Mouse (Mus musculus): ENCODE data around the gene Eif4e. TPM values are rescaled to one million over a fixed set of nuclear protein-coding genes. Genes with fewer than 3 reads are reported as not detected.
"Not testable (repeated sequence)": the region's sequence is repeated elsewhere in the genome, so short reads cannot be mapped to it uniquely, and the experiment has no call there.

Eif4e gene
- polyA plus RNA-seq, 1 experiment from 2014 or later = 308 TPM

DNA sequence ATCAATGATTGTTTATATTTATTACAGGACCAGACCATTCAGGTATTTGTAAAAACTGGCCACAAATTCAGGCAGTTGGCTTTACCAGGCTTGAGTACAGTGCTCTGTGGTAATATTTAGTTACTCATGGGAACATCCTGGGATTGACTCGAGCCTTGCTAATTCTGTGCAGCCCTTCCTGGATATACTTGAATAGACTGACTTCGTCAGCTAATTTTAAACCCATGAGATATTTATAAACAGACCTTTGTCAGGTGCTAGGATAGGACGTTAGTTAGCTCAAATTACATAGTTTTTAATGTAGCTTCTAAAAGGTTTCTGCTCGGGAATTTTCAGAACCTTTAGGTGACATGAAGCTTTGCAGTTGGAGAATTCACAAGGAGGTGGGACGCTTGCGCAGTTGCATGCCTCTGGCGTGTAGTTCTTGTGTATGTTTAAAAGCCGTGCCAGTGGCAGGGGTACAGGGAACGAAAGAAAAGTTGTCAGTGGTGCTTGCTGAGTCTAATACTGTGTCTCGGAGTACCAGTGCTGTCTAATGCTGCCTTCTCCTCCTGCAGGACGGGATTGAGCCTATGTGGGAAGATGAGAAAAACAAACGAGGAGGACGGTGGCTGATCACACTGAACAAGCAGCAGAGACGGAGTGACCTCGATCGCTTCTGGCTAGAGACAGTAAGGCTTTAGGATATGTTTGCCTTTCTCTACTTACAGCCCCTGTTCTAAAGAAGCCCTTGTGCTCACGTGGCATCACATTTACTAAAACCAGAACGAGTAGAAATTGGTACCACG lies 24.6 kb downstream of the Eif4e start:
- H3K4me1 ChIP-seq (replicated peaks) = no peaks in the 10 kb centered on the region
- no peak overlapping the region for H3K4me3 ChIP-seq (replicated peaks)
- peaks cover 11% of the 10 kb centered on the region; the same call in 1 of the 2 replicates for H3K36me3 ChIP-seq
- no peak for ATAC-seq
- H3K27ac ChIP-seq = no peak overlapping the region
- H3K4me2 ChIP-seq (replicated peaks) = no peak overlapping the region
- H3K27me3 ChIP-seq (replicated peaks) = no peaks in the 10 kb centered on the region
- H3K9me3 ChIP-seq = no peaks in the 10 kb centered on the region
- no peak overlapping the region for H3K9ac ChIP-seq
- 89% methylated on average over 19 of the region's 19 CpGs for WGBS

DNA sequence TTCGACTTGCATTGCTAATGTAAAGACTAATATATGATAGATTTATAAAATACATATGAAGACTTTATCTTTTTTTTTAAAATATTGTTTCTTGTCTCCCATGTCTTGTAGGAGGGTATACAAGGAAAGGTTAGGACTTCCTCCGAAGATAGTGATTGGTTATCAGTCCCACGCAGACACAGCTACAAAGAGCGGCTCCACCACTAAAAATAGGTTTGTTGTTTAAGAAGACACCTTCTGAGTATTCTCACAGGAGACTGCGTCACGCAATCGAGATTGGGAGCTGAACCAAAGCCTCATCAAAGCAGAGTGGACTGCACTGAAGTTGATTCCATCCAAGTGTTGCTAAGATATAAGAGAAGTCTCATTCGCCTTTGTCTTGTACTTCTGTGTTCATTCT lies 29.3 kb downstream of the Eif4e start:
- H3K27me3 ChIP-seq (replicated peaks) = not testable (repeated sequence)
- H3K36me3 ChIP-seq = peaks cover 11% of the 10 kb centered on the region; the same call in 1 of the 2 replicates

GRCm38 (mm10) chr3:138558529-138558928 lies 32.5 kb downstream of the Eif4e start:
- WGBS = 65% methylated on average over 4 of the region's 4 CpGs
- ATAC-seq = no peak
- no peaks in the 10 kb centered on the region for H3K4me1 ChIP-seq (replicated peaks)
- H3K9ac ChIP-seq = no peak overlapping the region
- no peaks in the 10 kb centered on the region for H3K27me3 ChIP-seq (replicated peaks)
- no peak overlapping the region for H3K27ac ChIP-seq
- H3K9me3 ChIP-seq = no peaks in the 10 kb centered on the region
- no peak overlapping the region for H3K4me2 ChIP-seq (replicated peaks)
- H3K36me3 ChIP-seq = no peaks in the 10 kb centered on the region
- H3K4me3 ChIP-seq (replicated peaks) = no peak overlapping the region

More for the DNA sequence above, 29.3 kb downstream of the Eif4e start:
- not testable (repeated sequence) for H3K4me3 ChIP-seq (replicated peaks); ATAC-seq; H3K9me3 ChIP-seq; H3K4me2 ChIP-seq (replicated peaks); H3K27ac ChIP-seq; H3K4me1 ChIP-seq (replicated peaks); H3K9ac ChIP-seq
- WGBS = 93% methylated on average over 8 of the region's 8 CpGs

DNA sequence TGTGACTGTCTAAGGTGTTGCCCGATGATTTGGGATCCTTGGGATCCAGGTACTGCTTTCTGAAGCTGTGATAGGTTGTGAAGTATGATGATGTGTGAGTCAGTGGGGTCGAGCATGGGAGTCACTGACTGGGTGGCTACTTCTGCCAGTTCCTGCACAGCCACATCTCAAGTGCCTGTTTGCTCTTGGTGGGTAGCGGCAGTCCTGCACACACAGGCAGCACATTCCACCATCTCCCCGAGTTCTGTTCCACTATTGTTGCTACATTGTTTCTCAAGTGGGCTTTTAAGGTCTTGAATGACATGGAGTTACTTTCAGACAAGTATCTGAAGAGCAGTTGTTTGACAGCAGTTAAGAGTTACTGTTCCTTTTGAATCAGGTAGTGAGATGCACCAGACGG lies 34.3 kb downstream of the Eif4e start:
- Histone ChIP-seq H3K4me3 (replicated peaks) (no peak overlapping the region), H3K4me2 (replicated peaks) (no peak overlapping the region), H3K9me3 (no peaks in the 10 kb centered on the region), H3K36me3 (no peaks in the 10 kb centered on the region), H3K4me1 (replicated peaks) (no peaks in the 10 kb centered on the region), H3K27ac (no peak overlapping the region), H3K27me3 (replicated peaks) (no peaks in the 10 kb centered on the region), H3K9ac (no peak overlapping the region)
- ATAC-seq = no peak
- WGBS = 87% methylated on average over 5 of the region's 5 CpGs

GRCm38 (mm10) chr3:138560886-138561285 lies 34.9 kb downstream of the Eif4e start:
- Histone ChIP-seq H3K36me3 (no peaks in the 10 kb centered on the region), H3K9ac (no peak overlapping the region), H3K4me1 (replicated peaks) (no peaks in the 10 kb centered on the region), H3K4me2 (replicated peaks) (no peak overlapping the region), H3K27ac (no peak overlapping the region), H3K9me3 (no peaks in the 10 kb centered on the region), H3K4me3 (replicated peaks) (no peak overlapping the region), H3K27me3 (replicated peaks) (no peaks in the 10 kb centered on the region)
- WGBS = 90% methylated on average over 3 of the region's 3 CpGs
- ATAC-seq = no peak

GRCm38 (mm10) chr3:138578867-138579266 lies 52.9 kb downstream of the Eif4e start:
- no peak overlapping the region for H3K4me3 ChIP-seq (replicated peaks)
- H3K9me3 ChIP-seq = no peaks in the 10 kb centered on the region
- no peaks in the 10 kb centered on the region for H3K4me1 ChIP-seq (replicated peaks)
- 86% methylated on average over 10 of the region's 10 CpGs for WGBS
- no peaks in the 10 kb centered on the region for H3K27me3 ChIP-seq (replicated peaks)
- no peaks in the 10 kb centered on the region for H3K36me3 ChIP-seq
- ATAC-seq = no peak
- no peak overlapping the region for H3K4me2 ChIP-seq (replicated peaks)
- no peak overlapping the region for H3K27ac ChIP-seq
- H3K9ac ChIP-seq = no peak overlapping the region

- 48% methylated on average over 7 of the region's 7 CpGs for WGBS
- H3K4me2 ChIP-seq (replicated peaks) = no peak overlapping the region
- H3K27ac ChIP-seq = no peak overlapping the region
- H3K9ac ChIP-seq = no peak overlapping the region
- H3K9me3 ChIP-seq = no peaks in the 10 kb centered on the region
- no peaks in the 10 kb centered on the region for H3K4me1 ChIP-seq (replicated peaks)
- H3K27me3 ChIP-seq (replicated peaks) = no peaks in the 10 kb centered on the region
- ATAC-seq = no peak
- H3K4me3 ChIP-seq (replicated peaks) = no peak overlapping the region
- no peaks in the 10 kb centered on the region for H3K36me3 ChIP-seq
Observed at GRCm38 (mm10) chr3:138586213-138586612, 60.2 kb downstream of the Eif4e start.

- H3K27ac ChIP-seq = no peak overlapping the region
- no peak overlapping the region for H3K4me3 ChIP-seq (replicated peaks)
- H3K4me1 ChIP-seq (replicated peaks) = no peaks in the 10 kb centered on the region
- no peaks in the 10 kb centered on the region for H3K27me3 ChIP-seq (replicated peaks)
- WGBS = 86% methylated on average over 4 of the region's 4 CpGs
- no peak for ATAC-seq
- no peak overlapping the region for H3K4me2 ChIP-seq (replicated peaks)
- no peak overlapping the region for H3K9ac ChIP-seq
- no peaks in the 10 kb centered on the region for H3K36me3 ChIP-seq
- no peaks in the 10 kb centered on the region for H3K9me3 ChIP-seq
Observed at GRCm38 (mm10) chr3:138587137-138587536, 61.2 kb downstream of the Eif4e start.

DNA sequence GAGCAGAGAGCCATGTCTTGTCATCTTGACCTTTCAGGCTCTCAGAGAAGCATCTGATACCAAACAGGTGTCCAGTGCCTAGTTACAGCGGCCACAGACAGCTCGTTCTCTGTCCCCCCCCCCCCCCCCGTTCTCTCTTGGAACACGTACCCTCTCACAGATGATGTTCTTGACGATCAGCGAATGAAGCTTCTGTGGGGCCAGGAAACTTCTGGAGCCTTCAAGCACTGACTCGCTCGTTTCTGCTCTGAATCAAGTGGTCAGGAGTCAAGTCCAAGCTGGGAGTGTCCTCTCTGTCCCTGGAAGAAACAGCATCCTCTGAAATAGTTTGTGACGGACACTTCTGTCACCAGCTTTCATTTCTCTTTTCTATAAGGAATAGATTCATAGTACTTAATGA lies 62.0 kb downstream of the Eif4e start:
- WGBS = 85% methylated on average over 9 of the region's 9 CpGs
- H3K4me3 ChIP-seq (replicated peaks) = no peak overlapping the region
- no peak for ATAC-seq
- no peak overlapping the region for H3K4me2 ChIP-seq (replicated peaks)
- no peaks in the 10 kb centered on the region for H3K4me1 ChIP-seq (replicated peaks)
- no peaks in the 10 kb centered on the region for H3K9me3 ChIP-seq
- no peak overlapping the region for H3K27ac ChIP-seq
- H3K9ac ChIP-seq = no peak overlapping the region
- no peaks in the 10 kb centered on the region for H3K27me3 ChIP-seq (replicated peaks)
- H3K36me3 ChIP-seq = no peaks in the 10 kb centered on the region

DNA sequence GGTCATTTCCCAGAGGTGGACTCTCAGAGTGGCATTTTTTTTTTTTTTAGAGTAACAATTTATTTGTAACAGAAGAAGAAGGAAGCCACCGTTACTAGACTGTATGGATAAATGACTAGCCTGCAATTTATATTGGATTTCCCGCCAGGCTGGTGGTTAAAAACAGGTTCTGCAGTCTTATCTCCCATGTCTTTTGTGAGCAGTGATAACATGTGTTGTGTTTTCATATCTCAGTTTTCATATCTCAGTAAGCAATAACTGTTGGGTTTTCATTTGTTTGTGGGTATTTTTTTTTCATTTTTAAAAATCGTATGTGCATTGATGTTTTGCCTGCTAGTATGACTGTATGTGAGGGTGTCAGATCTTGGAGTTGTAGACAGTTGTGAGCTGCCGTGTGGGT lies 65.0 kb downstream of the Eif4e start:
- Histone ChIP-seq H3K9me3 (no peaks in the 10 kb centered on the region), H3K4me3 (replicated peaks) (no peak overlapping the region), H3K4me2 (replicated peaks) (no peak overlapping the region), H3K9ac (no peak overlapping the region), H3K27ac (no peak overlapping the region), H3K4me1 (replicated peaks) (no peaks in the 10 kb centered on the region), H3K36me3 (no peaks in the 10 kb centered on the region), H3K27me3 (replicated peaks) (no peaks in the 10 kb centered on the region)
- no peak for ATAC-seq
- WGBS = 84% methylated on average over 4 of the region's 4 CpGs

- Histone ChIP-seq H3K4me3 (replicated peaks) (no peak overlapping the region), H3K4me1 (replicated peaks) (no peaks in the 10 kb centered on the region), H3K9ac (no peak overlapping the region), H3K27ac (no peak overlapping the region), H3K36me3 (no peaks in the 10 kb centered on the region), H3K27me3 (replicated peaks) (no peaks in the 10 kb centered on the region), H3K9me3 (no peaks in the 10 kb centered on the region), H3K4me2 (replicated peaks) (no peak overlapping the region)
- WGBS = 77% methylated on average over 7 of the region's 7 CpGs
- no peak for ATAC-seq
Observed at GRCm38 (mm10) chr3:138591806-138592365, 65.9 kb downstream of the Eif4e start.

- 81% methylated on average over 8 of the region's 8 CpGs for WGBS
- Histone ChIP-seq H3K27ac (no peak overlapping the region), H3K27me3 (replicated peaks) (no peaks in the 10 kb centered on the region), H3K4me1 (replicated peaks) (no peaks in the 10 kb centered on the region), H3K9me3 (no peaks in the 10 kb centered on the region), H3K4me3 (replicated peaks) (no peak overlapping the region), H3K4me2 (replicated peaks) (no peak overlapping the region), H3K36me3 (no peaks in the 10 kb centered on the region), H3K9ac (no peak overlapping the region)
- ATAC-seq = no peak
Observed at GRCm38 (mm10) chr3:138593131-138593530, 67.2 kb downstream of the Eif4e start.

- H3K9me3 ChIP-seq = no peaks in the 10 kb centered on the region
- H3K4me3 ChIP-seq (replicated peaks) = no peak overlapping the region
- no peak overlapping the region for H3K4me2 ChIP-seq (replicated peaks)
- no peaks in the 10 kb centered on the region for H3K27me3 ChIP-seq (replicated peaks)
- H3K9ac ChIP-seq = no peak overlapping the region
- H3K36me3 ChIP-seq = no peaks in the 10 kb centered on the region
- WGBS = 87% methylated on average over 7 of the region's 7 CpGs
- no peak for ATAC-seq
- H3K4me1 ChIP-seq (replicated peaks) = no peaks in the 10 kb centered on the region
- no peak overlapping the region for H3K27ac ChIP-seq
Observed at GRCm38 (mm10) chr3:138593911-138594310, 67.9 kb downstream of the Eif4e start.

All from intestine, embryonic 15.5 days (tissue).